Mouse (Mus musculus): Measurements from ENCODE around the gene Ublcp1. TPM values are rescaled to one million over a fixed set of nuclear protein-coding genes. Genes with fewer than 3 reads are reported as not detected.

Gene Ublcp1
- polyA plus RNA-seq (2012; rRNA removed) = 10.7 and 11.4 TPM in 2 replicates

DNA sequence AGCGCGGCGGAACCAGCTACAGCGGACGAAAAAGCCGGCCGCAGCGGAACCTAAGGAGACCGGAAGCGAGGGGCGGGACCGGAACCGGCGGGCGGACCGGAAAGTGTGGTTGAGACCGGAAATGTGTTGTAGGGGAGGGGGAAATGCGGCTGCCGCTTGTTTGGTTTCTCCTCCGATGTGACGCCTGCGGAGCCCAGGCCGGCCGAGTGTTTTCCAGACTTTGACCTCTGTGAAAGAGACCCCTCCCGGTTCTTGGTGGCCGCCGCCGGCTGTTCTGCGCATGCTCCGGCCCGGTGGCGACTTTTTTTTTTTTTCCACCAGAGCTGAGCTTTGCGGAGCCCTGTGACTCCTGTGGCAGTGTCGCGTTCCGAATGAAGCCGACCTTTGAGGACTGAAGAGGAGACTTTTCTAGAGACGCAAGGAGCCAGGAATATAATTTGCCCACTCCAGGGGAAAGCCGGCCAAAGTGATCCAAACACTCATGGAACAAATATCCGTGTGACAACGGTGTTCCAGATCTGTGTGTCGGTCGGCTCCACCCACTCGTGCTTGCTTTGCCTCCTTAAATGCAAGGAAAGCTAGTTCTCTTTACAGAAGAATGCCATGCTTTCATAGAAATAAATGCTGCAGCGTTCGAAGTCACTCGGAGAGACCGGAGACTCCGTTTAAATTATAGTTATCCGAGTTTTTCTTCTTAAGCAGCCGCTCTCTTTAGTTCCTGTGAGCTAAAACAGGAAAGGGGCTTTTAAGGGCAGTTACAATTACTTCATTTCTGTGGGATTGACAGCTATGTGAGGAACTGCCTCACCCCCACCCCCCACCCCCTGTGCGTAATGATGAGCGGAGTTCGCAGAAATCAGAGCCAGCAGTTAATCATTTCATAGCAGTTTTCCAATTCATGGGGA, at the start of gene Ublcp1:
Gene Ublcp1, minus strand, starts transcription at position 67 of the 905 bp plus-strand sequence.
- H3K4me1 ChIP-seq (ENCODE audit: control insufficient read depth, insufficient read depth, insufficient read length) = peaks cover 13% of the 10 kb centered on the region
- H3K27me3 ChIP-seq (ENCODE audit: control insufficient read depth, insufficient read depth, low read length) = no peaks in the 10 kb centered on the region
- peak; percentile 88 to 94 for DNase-seq (ENCODE audit: low read depth in 1 of 2, low spot score in 2 of 2)
- WGBS = under 1% methylated on average over 54 of the region's 54 CpGs
- TF ChIP-seq POLR2A (IDR thresholded peaks at IDR 0.05; ENCODE audit: low read depth, low read length) (peak; percentile 51), CTCF (IDR thresholded peaks at IDR 0.05; ENCODE audit: extremely low read depth, insufficient read depth, insufficient read length, insufficient replicate concordance) (no peak)
- peak within 1 kb of the TSS; percentile 91 for H3K4me3 ChIP-seq (ENCODE audit: extremely low read depth, insufficient read depth, insufficient read length)
- peak within 1 kb of the TSS; percentile 98 for H3K27ac ChIP-seq (ENCODE audit: insufficient read depth, low read length)
- H3K36me3 ChIP-seq (ENCODE audit: control insufficient read depth, insufficient read depth, low read length) = peaks cover 2% of the 10 kb centered on the region; the same call in 1 of the 2 replicates

DNA sequence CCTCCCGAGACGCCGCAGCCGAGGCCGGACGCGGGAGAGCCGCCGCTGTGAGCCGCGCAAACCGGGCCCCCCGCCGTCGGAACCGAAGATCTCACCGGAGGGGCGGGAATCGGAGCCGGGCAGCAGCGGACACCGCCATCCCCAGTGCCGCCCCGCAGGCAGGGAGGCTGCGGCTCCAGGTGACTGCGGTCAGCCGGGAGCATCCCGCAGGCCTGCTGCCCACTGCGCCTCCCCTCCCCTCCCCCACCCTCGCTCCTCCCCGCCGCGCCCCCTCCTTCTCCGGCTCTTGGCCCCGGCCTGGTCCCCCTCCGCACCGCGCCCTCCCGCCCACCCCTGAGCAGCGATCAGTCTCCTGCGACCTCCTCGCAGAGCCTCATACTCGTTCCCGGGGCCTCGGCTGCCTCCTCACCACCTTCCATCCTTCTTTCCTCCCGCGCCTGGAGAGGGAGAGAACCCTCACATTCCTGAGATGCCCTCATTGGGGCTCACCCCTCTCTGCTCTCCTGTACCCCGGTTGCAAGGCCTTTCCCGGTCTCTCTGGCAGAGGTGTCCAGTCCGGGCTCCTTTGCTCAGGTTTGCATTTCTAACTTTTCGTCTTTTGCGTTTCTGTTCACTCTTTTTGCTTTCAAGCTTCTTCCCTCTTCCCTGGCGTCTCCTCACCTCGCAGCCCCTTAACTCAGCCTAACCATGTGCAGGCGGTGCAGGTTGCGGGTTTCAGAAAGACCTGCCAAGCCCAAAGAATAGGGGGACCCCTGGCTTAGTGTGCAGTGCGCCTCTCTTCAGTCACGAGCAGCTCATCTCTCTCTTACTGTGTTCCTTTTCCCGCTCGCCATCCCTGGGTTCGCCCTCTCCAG, 49.0 kb upstream of the Ublcp1 start:
- Histone ChIP-seq H3K36me3 (ENCODE audit: control insufficient read depth, insufficient read depth, low read length) (peaks cover 6% of the 10 kb centered on the region; the same call in 1 of the 2 replicates), H3K4me1 (ENCODE audit: control insufficient read depth, insufficient read depth, insufficient read length) (peaks cover 10% of the 10 kb centered on the region), H3K27me3 (ENCODE audit: control insufficient read depth, insufficient read depth, low read length) (no peaks in the 10 kb centered on the region), H3K4me3 (ENCODE audit: extremely low read depth, insufficient read depth, insufficient read length) (peak overlapping the region; percentile 94), H3K27ac (ENCODE audit: insufficient read depth, low read length) (peak overlapping the region; percentile 97)
- no peak for TF ChIP-seq POLR2A (IDR thresholded peaks at IDR 0.05; ENCODE audit: low read depth, low read length)
- TF ChIP-seq CTCF (IDR thresholded peaks at IDR 0.05; ENCODE audit: extremely low read depth, insufficient read depth, insufficient read length, insufficient replicate concordance) = no peak
- no peak for DNase-seq (ENCODE audit: low read depth in 1 of 2, low spot score in 2 of 2)
- 2% methylated on average over 44 of the region's 61 CpGs for WGBS

DNA sequence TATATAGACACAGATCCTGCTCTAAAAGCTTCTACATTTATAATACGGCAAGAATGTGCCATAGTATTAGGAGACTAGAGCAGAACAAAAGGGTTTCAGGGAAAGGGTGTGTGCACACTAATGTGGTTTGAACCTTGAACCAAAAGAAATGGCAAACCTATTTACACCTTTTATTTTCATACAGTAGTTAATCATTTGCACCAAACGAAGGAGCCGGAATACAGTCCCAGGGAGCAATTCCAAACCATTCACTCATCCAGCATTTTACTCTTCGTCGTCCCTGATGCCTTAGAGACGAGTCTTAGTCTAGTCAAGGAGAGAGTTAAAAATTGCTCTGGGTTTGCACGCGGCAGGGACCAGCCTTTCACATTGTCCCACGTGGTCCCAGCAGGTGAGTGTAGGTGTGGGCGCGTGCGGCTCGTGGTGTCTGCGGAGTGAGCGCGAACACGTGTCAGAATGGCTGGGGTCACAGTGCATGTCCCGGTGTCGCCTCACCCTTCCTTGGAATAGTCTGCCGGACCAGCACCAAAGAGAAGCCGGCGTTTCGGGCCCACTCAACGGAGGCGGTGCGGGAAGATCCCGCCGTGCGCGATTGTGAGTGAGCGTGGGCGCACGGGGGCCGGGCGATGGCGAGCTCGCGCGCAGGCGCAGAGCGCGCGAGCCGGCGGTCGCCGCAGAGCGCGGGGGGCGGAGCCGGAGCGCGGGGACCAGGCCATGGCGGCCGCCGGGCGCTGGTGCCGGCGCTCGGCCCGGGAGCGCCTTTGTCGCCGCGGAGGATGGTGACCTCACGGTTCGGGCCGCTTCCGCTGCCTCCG, 48.2 kb upstream of the Ublcp1 start, which contains the start of gene Rnf145:
Gene Rnf145, plus strand, starts transcription at position 684 of the 815 bp plus-strand sequence.
- 1% methylated on average over 68 of the region's 70 CpGs for WGBS
- no peaks in the 10 kb centered on the region for H3K27me3 ChIP-seq (ENCODE audit: control insufficient read depth, insufficient read depth, low read length)
- peak; percentile 52 for TF ChIP-seq POLR2A (IDR thresholded peaks at IDR 0.05; ENCODE audit: low read depth, low read length)
- no peak for TF ChIP-seq CTCF (IDR thresholded peaks at IDR 0.05; ENCODE audit: extremely low read depth, insufficient read depth, insufficient read length, insufficient replicate concordance)
- peak within 1 kb of the TSS; percentile 97 for H3K27ac ChIP-seq (ENCODE audit: insufficient read depth, low read length)
- H3K4me3 ChIP-seq (ENCODE audit: extremely low read depth, insufficient read depth, insufficient read length) = peak within 1 kb of the TSS; percentile 94
- H3K4me1 ChIP-seq (ENCODE audit: control insufficient read depth, insufficient read depth, insufficient read length) = peaks cover 9% of the 10 kb centered on the region
- peaks cover 3% of the 10 kb centered on the region; the same call in 1 of the 2 replicates for H3K36me3 ChIP-seq (ENCODE audit: control insufficient read depth, insufficient read depth, low read length)
- DNase-seq (ENCODE audit: low read depth in 1 of 2, low spot score in 2 of 2) = peak in 1 of 2 experiments; percentile 69

DNA sequence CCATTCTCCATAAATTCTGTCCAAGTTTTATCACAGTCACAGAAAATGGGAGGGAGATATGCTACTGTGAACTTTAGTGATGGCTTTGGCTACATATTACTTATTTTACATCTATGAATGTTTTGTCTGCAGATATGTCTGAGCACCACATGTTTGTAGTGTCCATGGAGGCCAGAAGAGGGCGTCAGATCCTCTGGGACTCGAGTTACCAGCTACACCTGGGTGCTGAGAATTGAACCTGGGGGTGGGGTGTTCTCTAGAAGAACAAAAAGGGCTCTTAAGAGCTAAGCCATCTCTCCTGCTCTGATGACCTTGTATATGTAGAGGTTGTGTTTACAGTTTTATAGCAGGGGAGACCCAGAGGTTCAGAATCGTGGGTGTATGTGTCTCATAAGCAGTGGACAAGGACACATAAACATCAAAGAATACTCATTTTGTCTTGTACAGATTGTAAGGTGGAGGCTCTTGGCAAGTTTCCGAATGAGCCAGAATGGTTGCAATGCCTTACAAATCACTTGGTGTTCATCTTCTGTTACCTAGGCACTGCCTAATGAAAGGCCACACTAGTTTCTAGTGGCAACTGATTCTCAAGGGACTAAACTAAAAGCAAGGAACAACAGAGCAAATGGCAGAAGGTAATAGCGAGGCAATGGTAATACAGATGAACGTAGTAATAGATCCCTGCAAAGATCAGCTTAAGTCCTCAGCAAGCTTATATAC, 47.4 kb upstream of the Ublcp1 start:
- Histone ChIP-seq H3K27me3 (ENCODE audit: control insufficient read depth, insufficient read depth, low read length) (no peaks in the 10 kb centered on the region), H3K27ac (ENCODE audit: insufficient read depth, low read length) (no peak overlapping the region), H3K4me3 (ENCODE audit: extremely low read depth, insufficient read depth, insufficient read length) (no peak overlapping the region), H3K36me3 (ENCODE audit: control insufficient read depth, insufficient read depth, low read length) (no peaks in the 10 kb centered on the region), H3K4me1 (ENCODE audit: control insufficient read depth, insufficient read depth, insufficient read length) (peaks cover 7% of the 10 kb centered on the region)
- TF ChIP-seq POLR2A (IDR thresholded peaks at IDR 0.05; ENCODE audit: low read depth, low read length) = no peak
- no peak for TF ChIP-seq CTCF (IDR thresholded peaks at IDR 0.05; ENCODE audit: extremely low read depth, insufficient read depth, insufficient read length, insufficient replicate concordance)
- WGBS = 63% methylated on average over 6 of the region's 6 CpGs
- DNase-seq (ENCODE audit: low read depth in 1 of 2, low spot score in 2 of 2) = no peak

DNA sequence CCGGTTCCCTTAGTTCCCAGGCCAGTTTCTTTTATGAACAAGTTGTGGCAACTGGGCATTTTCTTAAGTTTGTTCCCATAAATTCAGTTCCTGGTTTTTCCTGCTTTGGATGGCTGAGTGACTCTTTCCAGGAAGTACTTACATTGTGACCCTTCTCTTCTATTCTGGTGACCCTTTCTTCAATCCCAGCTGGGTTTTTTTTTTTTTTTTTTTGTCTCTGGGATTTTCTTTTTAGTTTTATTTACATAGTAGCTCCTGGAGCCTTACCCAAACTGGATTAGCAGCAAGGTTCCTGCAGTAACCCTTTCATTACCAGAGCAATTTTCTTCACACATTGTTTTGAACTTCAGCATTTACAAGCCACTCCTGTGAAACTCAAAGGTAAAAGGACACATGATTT, 46.1 kb upstream of the Ublcp1 start:
- no peak for DNase-seq (ENCODE audit: low read depth in 1 of 2, low spot score in 2 of 2)
- Histone ChIP-seq H3K27ac (ENCODE audit: insufficient read depth, low read length) (no peak overlapping the region), H3K27me3 (ENCODE audit: control insufficient read depth, insufficient read depth, low read length) (no peaks in the 10 kb centered on the region), H3K4me3 (ENCODE audit: extremely low read depth, insufficient read depth, insufficient read length) (no peak overlapping the region), H3K36me3 (ENCODE audit: control insufficient read depth, insufficient read depth, low read length) (no peaks in the 10 kb centered on the region), H3K4me1 (ENCODE audit: control insufficient read depth, insufficient read depth, insufficient read length) (peaks cover 2% of the 10 kb centered on the region)
- no peak for TF ChIP-seq CTCF (IDR thresholded peaks at IDR 0.05; ENCODE audit: extremely low read depth, insufficient read depth, insufficient read length, insufficient replicate concordance)
- no peak for TF ChIP-seq POLR2A (IDR thresholded peaks at IDR 0.05; ENCODE audit: low read depth, low read length)
- WGBS = 95% methylated on average over 1 of the region's 1 CpGs

Data from spleen, adult 2 months (tissue).